Mouse (Mus musculus): ENCODE data around the gene Dcp1a.

GRCm38 (mm10) chr14:30491342-30491741 is 12.0 kb downstream of the Dcp1a start, which contains the start of gene Cacna1d:
- TF ChIP-seq CTCF (IDR thresholded peaks at IDR 0.05; ENCODE audit: low read depth, low read length) (no peak), POLR2A (IDR thresholded peaks at IDR 0.05; ENCODE audit: borderline replicate concordance, low read depth, low read length) (no peak)

Data from bone marrow macrophage, adult 2 months (primary cell).